In genomic region chr7:98875390-98875990, GRCm38 (mm10) we compare ENCODE assay signal across 14 mouse cellular contexts. TPM values are rescaled to one million over a fixed set of nuclear protein-coding genes. Genes with fewer than 3 reads are reported as not detected.
A peak's percentile ranks its signal among the peaks of the same experiment; 100 is the strongest.
DNase-seq lines count a peak whose midpoint lies in the region; ATAC-seq and TF ChIP-seq lines count a peak whose summit lies in the region.
"Had no signal": no experiment of that assay in that cellular context is flagged by ENCODE, and none has a peak within 500 bp of the region (broad histone marks: within the 10 kb centered on the region; RNA-seq: fewer than 3 reads in every experiment).

No protein-coding gene starts in this region.

- 28% methylated on average over 13 of the region's 13 CpGs for WGBS in heart, postnatal 0 days
- 24% methylated on average over 13 of the region's 13 CpGs for WGBS in forebrain, postnatal 0 days
- WGBS in liver, postnatal 0 days (ENCODE audit: insufficient replicate concordance): 62% methylated on average over 13 of the region's 13 CpGs

- intact Hi-C loops in heart, postnatal 25 days (cut with DNase I): no loop called here

- H3K9ac ChIP-seq in heart, postnatal 0 days (replicated peaks; ENCODE audit: low read depth, low read length): no peak overlapping the region
- H3K9ac ChIP-seq in forebrain, postnatal 0 days: no peak overlapping the region
- no peak overlapping the region for H3K9ac ChIP-seq in liver, postnatal 0 days (replicated peaks)
- H3K9ac ChIP-seq: neural tube, embryonic 12.5 days had no signal

- H3K36me3 ChIP-seq in heart, postnatal 0 days (replicated peaks; ENCODE audit: control insufficient read depth, insufficient read depth, low read length): no peaks in the 10 kb centered on the region
- H3K36me3 ChIP-seq in forebrain, postnatal 0 days (ENCODE audit: insufficient read depth): no peaks in the 10 kb centered on the region
- H3K36me3 ChIP-seq in liver, postnatal 0 days (replicated peaks; ENCODE audit: insufficient read depth, low read length): no peaks in the 10 kb centered on the region
- H3K36me3 ChIP-seq: neural tube, embryonic 12.5 days had no signal

- no peak for TF ChIP-seq EP300 in heart, postnatal 0 days (IDR thresholded peaks at IDR 0.05; ENCODE audit: low read depth)
- no peak for TF ChIP-seq EP300 in liver, postnatal 0 days (IDR thresholded peaks at IDR 0.05; ENCODE audit: low read depth)

- TF ChIP-seq CTCF in heart, postnatal 0 days (IDR thresholded peaks at IDR 0.05; ENCODE audit: low read depth): no peak
- TF ChIP-seq CTCF in forebrain, postnatal 0 days (IDR thresholded peaks at IDR 0.05; ENCODE audit: low read depth): no peak
- no peak for TF ChIP-seq CTCF in liver, postnatal 0 days (IDR thresholded peaks at IDR 0.05; ENCODE audit: low read depth)

- H3K27ac ChIP-seq in heart, postnatal 0 days (ENCODE audit: low read depth): peak overlapping the region; percentile 5; the same call in 1 of the 2 replicates
- H3K27ac ChIP-seq in forebrain, postnatal 0 days (ENCODE audit: low read depth, low read length): no peak overlapping the region
- no peak overlapping the region for H3K27ac ChIP-seq in liver, postnatal 0 days (ENCODE audit: low read depth)
- H3K27ac ChIP-seq: neural tube, embryonic 12.5 days had no signal

- H3K9me3 ChIP-seq in heart, postnatal 0 days (replicated peaks; ENCODE audit: control insufficient read depth, low read length): no peaks in the 10 kb centered on the region
- H3K9me3 ChIP-seq in forebrain, postnatal 0 days (ENCODE audit: low read length): no peaks in the 10 kb centered on the region
- H3K9me3 ChIP-seq in liver, postnatal 0 days (ENCODE audit: low read length): no peaks in the 10 kb centered on the region
- H3K9me3 ChIP-seq: neural tube, embryonic 12.5 days had no signal

- H3K4me1 ChIP-seq in heart, postnatal 0 days (ENCODE audit: control insufficient read depth, insufficient read depth): peaks cover 14% of the 10 kb centered on the region
- peaks cover 7% of the 10 kb centered on the region; the same call in 1 of the 2 replicates for H3K4me1 ChIP-seq in forebrain, postnatal 0 days (ENCODE audit: insufficient read depth)
- no peaks in the 10 kb centered on the region for H3K4me1 ChIP-seq in liver, postnatal 0 days (ENCODE audit: insufficient read depth)

- H3K4me2 ChIP-seq in heart, postnatal 0 days (ENCODE audit: low read depth, low read length): no peak overlapping the region
- H3K4me2 ChIP-seq in forebrain, postnatal 0 days (ENCODE audit: low read depth): peak overlapping the region; percentile 24; the same call in 1 of the 2 replicates
- H3K4me2 ChIP-seq in liver, postnatal 0 days (ENCODE audit: low read depth, low read length): no peak overlapping the region
- H3K4me2 ChIP-seq: neural tube, embryonic 12.5 days had no signal

- no peaks in the 10 kb centered on the region for H3K27me3 ChIP-seq in heart, postnatal 0 days (ENCODE audit: control insufficient read depth, insufficient read depth, low read length)
- no peaks in the 10 kb centered on the region for H3K27me3 ChIP-seq in forebrain, postnatal 0 days (ENCODE audit: insufficient read depth, low read length)
- H3K27me3 ChIP-seq in liver, postnatal 0 days (ENCODE audit: insufficient read depth, low read length): no peaks in the 10 kb centered on the region

- ATAC-seq in heart, postnatal 0 days (ENCODE audit: insufficient read depth, low read depth): no peak
- ATAC-seq in forebrain, postnatal 0 days: peak; percentile 74
- no peak for ATAC-seq in liver, postnatal 0 days
- ATAC-seq: intestine, postnatal 0 days had no signal

- DNase-seq in heart, postnatal 0 days (ENCODE audit: low spot score): peak; percentile 55
- no peak for DNase-seq in heart, postnatal 25 days (ENCODE audit: low spot score)
- peak; percentile 54 for DNase-seq in right cerebral cortex, postnatal 4 days
- no peak for DNase-seq in right cerebral cortex, postnatal 25 days
- DNase-seq in forebrain, postnatal 0 days: peak; percentile 76
- DNase-seq in liver, postnatal 0 days: no peak
- no peak for DNase-seq in gastrocnemius, postnatal 25 days
- DNase-seq: adrenal gland, adult 2 months; layer of hippocampus, adult 9-11 months; lung, postnatal 14 days; thymus, postnatal 4 days had no signal

- no peak overlapping the region for H3K4me3 ChIP-seq in heart, postnatal 0 days (ENCODE audit: low read depth, low read length)
- no peak overlapping the region for H3K4me3 ChIP-seq in forebrain, postnatal 0 days (ENCODE audit: low read depth, low read length)
- H3K4me3 ChIP-seq in liver, postnatal 0 days (ENCODE audit: low read depth, low read length): no peak overlapping the region

RNA-seq across cellular contexts. Expression of gene Wnt11, which starts 40.6 kb away (rescaled TPM):
- 22.9 and 33.9 TPM in 2 replicates for total RNA-seq in heart, postnatal 0 days (2014; rRNA removed; ENCODE audit: low replicate concordance)
- polyA plus RNA-seq in heart, postnatal 0 days (2015; fragmentation: Nextera tagmentation; extraction: Ambion mirVana): 4.3 and 4.4 TPM in 2 replicates
- total RNA-seq in heart, postnatal 25 days (2021): 1 to 10 TPM; 4.1 to 4.6 TPM
- 3.3 and 4.6 TPM in 2 replicates for total RNA-seq in forebrain, postnatal 0 days (2014; rRNA removed)
- polyA plus RNA-seq in forebrain, postnatal 0 days (2015; fragmentation: Nextera tagmentation; extraction: Ambion mirVana): 0.86 and 1.1 TPM in 2 replicates
- polyA plus RNA-seq in liver, postnatal 0 days (2015; fragmentation: Nextera tagmentation; extraction: Ambion mirVana): 0.12 and 0.40 TPM in 2 replicates
- 1 to 10 TPM; 5.7 to 6.6 TPM for total RNA-seq in gastrocnemius, postnatal 25 days (2021)
- total RNA-seq: MEL had no signal

Comparison
In these comparisons a context has a peak if more than half of its experiments do, and no peak if none do; other contexts are left out.
1. DNase-seq: peak in heart, postnatal 0 days (single experiment), right cerebral cortex, postnatal 4 days (single experiment) and forebrain, postnatal 0 days (single experiment); none in heart, postnatal 25 days (single experiment), right cerebral cortex, postnatal 25 days (single experiment), liver, postnatal 0 days (single experiment) and gastrocnemius, postnatal 25 days (single experiment).